Comparison of ENCODE assay signal across 27 mouse cellular contexts in genomic region chr6:112801917-112802316, GRCm38 (mm10).
"Had no signal": no experiment of that assay in that cellular context is flagged by ENCODE, and none has a peak within 500 bp of the region (broad histone marks: within the 10 kb centered on the region; RNA-seq: fewer than 3 reads in every experiment).

No protein-coding gene starts in this region.

- H3K4me3 ChIP-seq: heart, adult 2 months; heart, embryonic 13.5 days; heart, embryonic 15.5 days; hindbrain, embryonic 13.5 days; hindbrain, embryonic 15.5 days; kidney, embryonic 15.5 days; limb, embryonic 13.5 days; limb, embryonic 15.5 days; liver, embryonic 13.5 days had no signal

- H3K4me2 ChIP-seq: heart, embryonic 11.5 days; heart, embryonic 13.5 days; heart, embryonic 15.5 days; hindbrain, embryonic 13.5 days; hindbrain, embryonic 15.5 days; kidney, embryonic 15.5 days; limb, embryonic 13.5 days; limb, embryonic 15.5 days; liver, embryonic 11.5 days; liver, embryonic 13.5 days had no signal

- H3K27ac ChIP-seq: heart, adult 2 months; heart, embryonic 13.5 days; heart, embryonic 15.5 days; hindbrain, embryonic 15.5 days; hindbrain, postnatal 0 days; kidney, embryonic 15.5 days; kidney, postnatal 0 days; limb, embryonic 13.5 days; limb, embryonic 15.5 days; liver, embryonic 13.5 days had no signal

- DNase-seq: gastrocnemius, postnatal 14 days; gastrocnemius, postnatal 36 days; heart, adult 11 months; heart, adult 2 months; heart, postnatal 14 days; heart, postnatal 36 days; kidney, adult 11 months; kidney, adult 2 months; kidney, adult 9 months; kidney, postnatal 14 days; kidney, postnatal 36 days; layer of hippocampus, adult 9-11 months; layer of hippocampus, postnatal 36 days; left cerebral cortex, postnatal 4 days; liver, embryonic 13.5 days had no signal

- H3K9ac ChIP-seq: heart, embryonic 13.5 days; heart, embryonic 15.5 days; hindbrain, embryonic 13.5 days; hindbrain, embryonic 15.5 days; kidney, embryonic 15.5 days; limb, embryonic 13.5 days; limb, embryonic 15.5 days; liver, embryonic 13.5 days had no signal

- H3K27me3 ChIP-seq: heart, embryonic 13.5 days; heart, embryonic 15.5 days; hindbrain, embryonic 13.5 days; hindbrain, embryonic 15.5 days; kidney, embryonic 15.5 days; limb, embryonic 13.5 days; limb, embryonic 15.5 days; liver, embryonic 13.5 days had no signal

- H3K9me3 ChIP-seq: heart, embryonic 13.5 days; heart, embryonic 15.5 days; hindbrain, embryonic 13.5 days; hindbrain, embryonic 15.5 days; kidney, embryonic 15.5 days; limb, embryonic 13.5 days; limb, embryonic 15.5 days; liver, embryonic 13.5 days had no signal

- H3K36me3 ChIP-seq: heart, embryonic 13.5 days; heart, embryonic 15.5 days; hindbrain, embryonic 15.5 days; kidney, embryonic 15.5 days; limb, embryonic 15.5 days; liver, embryonic 13.5 days had no signal

- H3K4me1 ChIP-seq: heart, embryonic 13.5 days; heart, embryonic 15.5 days; kidney, embryonic 15.5 days; limb, embryonic 13.5 days; limb, embryonic 15.5 days; liver, embryonic 13.5 days had no signal

- ATAC-seq: intestine, embryonic 16.5 days had no signal
